Mouse (Mus musculus) ES-CJ7 (cell line): ENCODE measurements around the gene En1.

Source experiments
- DNase-seq: peaks from one replicate; pipeline ENCODE4 v3.0.0; 2011; ENCODE audit warnings: low read depth, low spot score

Gene En1

GRCm38 (mm10) chr1:120600149-120600445 lies 2.1 kb upstream of the En1 start:
- no peak for DNase-seq

DNA sequence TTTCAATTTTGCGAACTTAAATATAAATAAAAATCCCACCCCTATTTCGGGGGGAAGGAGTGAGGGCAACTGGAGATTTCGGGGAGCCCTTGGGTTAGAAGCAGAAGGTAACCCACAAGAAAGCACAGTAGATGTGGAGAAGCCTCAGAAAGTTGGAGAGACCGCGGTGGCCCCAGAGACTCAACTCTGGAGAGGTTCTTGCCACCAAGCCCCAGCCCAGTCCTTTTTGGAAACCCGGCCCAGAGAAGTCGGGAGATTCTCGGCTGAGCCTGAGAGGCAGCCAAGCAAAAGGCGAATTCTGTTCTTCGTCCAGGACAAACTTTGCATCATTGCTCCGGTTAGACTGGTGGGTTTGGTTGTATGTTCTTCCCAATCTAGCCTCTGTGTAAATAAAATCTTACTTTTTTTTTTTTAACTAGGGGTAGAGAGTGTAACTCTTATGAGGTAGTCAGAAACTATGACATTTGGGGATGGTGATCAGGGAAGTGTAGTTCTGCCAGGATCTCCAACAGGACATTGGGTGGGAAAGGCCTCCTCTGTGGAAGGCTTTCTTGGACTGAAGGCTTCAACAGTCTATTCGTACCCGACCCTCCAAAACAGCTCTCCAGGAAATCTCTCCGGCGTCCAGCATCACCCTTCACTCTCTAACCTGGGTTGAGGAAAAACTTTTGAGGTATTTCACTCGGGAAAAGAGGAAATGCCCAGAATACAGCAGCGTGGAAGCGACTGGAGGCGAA lies 1.5 kb upstream of the En1 start:
- no peak for DNase-seq

GRCm38 (mm10) chr1:120601253-120601836 lies 873 bp upstream of the En1 start:
- DNase-seq, result no peak

DNA sequence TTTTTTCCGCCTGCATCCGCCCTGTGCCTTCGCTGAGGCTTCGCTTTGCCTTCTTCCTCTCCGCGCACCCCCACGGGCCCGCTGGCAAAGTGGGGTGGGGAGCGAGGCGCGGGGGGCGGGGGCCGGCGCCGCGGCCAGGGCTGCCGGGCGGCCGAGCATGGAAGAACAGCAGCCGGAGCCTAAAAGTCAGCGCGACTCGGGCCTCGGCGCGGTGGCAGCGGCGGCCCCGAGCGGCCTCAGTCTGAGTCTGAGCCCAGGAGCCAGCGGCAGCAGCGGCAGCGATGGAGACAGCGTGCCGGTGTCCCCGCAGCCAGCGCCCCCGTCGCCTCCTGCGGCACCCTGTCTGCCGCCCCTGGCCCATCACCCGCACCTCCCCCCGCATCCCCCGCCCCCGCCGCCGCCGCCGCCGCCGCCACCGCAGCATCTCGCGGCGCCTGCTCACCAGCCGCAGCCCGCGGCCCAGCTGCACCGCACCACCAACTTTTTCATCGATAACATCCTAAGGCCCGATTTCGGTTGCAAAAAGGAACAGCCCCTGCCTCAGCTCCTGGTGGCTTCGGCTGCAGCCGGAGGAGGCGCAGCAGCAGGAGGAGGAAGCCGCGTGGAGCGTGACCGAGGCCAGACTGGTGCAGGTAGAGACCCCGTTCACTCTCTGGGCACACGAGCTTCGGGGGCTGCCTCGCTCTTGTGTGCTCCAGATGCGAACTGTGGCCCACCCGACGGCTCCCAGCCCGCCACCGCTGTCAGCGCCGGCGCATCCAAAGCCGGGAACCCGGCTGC lies 848 bp downstream of the En1 start:
- peak; percentile 55 for DNase-seq

- no peak for DNase-seq
Measured at GRCm38 (mm10) chr1:120603656-120604051, 1.4 kb downstream of the En1 start.

- DNase-seq, result no peak
Measured at GRCm38 (mm10) chr1:120604431-120605142, 2.4 kb downstream of the En1 start.

DNA sequence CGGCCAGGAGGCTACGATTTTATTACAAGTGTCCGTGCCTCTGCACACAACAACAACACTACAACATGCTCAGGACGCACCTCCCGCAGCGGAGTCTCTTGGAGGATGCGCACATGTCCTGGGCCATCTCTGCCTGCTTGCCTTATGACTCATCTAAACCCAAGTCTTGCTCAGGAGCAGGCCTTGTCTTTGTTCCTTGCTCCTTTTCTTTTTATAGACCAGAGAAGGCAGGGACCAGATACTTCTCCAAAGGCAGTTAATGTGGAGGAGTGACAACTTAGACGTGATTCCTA lies 2.9 kb downstream of the En1 start:
- peak; percentile 49 for DNase-seq

GRCm38 (mm10) chr1:120605521-120606310 lies 3.5 kb downstream of the En1 start:
- DNase-seq, result no peak

DNA sequence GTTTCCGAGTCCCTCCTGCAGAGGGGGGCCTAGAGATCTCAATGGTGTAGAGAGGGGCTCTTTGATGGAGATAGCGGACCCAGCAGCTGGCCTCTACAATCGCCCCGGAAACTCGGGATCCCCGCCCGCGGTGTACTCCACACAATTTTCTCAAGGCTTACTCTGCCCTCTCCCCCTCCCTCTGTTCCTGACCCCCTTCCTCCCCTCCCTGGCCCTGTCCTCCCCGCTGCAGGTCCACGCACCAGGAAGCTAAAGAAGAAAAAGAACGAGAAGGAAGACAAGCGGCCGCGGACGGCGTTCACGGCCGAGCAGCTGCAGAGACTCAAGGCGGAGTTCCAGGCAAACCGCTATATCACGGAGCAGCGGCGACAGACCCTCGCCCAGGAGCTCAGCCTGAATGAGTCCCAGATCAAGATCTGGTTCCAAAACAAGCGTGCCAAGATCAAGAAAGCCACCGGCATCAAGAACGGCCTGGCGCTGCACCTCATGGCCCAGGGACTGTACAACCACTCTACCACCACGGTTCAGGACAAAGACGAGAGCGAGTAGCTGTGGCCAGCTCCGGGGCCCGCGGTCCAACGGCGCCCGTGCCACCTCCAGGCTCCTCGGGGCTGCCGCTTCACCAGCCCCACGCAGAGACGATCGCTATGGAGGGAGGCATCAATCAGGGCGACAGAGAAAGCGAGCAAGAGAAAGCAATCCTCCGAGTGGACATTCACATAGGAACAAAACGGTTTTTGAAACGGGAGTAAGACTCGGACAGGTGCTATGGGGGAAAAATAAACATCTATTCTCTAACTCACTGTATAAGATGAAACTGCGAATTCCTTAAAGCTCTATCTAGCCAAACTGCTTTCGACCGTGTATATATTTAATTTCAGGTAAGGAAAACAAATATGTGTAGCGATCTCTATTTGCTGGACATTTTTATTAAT lies 4.7 kb downstream of the En1 start:
- DNase-seq, result no peak

DNA sequence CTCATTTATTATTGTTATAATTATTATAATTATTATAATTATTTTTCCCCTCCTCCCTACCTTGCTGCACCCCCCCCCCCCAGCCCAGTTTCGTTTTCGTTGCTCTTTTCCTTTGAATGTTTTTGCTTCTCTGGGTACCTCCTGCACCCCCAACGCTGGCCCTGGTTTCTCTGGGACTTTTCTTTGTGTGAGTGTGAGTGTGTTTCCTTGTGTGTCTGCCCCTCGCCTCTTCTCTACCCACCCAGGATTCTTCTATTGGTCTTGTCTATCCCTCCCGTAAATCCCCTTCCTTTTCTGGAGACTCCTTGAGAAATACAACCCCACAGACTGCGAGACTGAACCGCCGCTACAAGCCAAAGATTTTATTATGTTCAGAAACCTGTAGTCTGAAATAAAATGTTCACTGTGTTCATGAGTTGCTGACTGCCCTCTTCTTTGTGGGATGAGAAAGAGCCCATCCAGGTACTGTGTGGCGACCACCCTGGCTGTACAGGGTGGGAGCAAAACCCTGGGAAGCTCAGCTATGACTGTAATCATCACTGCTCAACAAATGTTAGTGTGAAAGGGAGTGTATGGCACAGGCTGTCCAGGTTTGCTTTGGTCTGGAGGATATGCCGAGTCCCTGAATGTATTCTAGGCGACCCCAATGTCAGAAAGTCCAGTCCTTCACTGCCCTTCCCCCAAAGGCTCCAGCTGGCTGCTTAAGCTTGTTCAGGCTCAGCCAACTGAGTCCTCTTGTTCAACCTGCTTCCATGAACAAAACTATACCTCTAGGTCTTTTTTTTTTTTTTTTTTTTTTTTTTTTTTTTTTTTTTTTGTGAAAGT lies 5.6 kb downstream of the En1 start:
- no peak for DNase-seq

GRCm38 (mm10) chr1:120608461-120608860 lies 6.2 kb downstream of the En1 start:
- DNase-seq, result no peak

DNA sequence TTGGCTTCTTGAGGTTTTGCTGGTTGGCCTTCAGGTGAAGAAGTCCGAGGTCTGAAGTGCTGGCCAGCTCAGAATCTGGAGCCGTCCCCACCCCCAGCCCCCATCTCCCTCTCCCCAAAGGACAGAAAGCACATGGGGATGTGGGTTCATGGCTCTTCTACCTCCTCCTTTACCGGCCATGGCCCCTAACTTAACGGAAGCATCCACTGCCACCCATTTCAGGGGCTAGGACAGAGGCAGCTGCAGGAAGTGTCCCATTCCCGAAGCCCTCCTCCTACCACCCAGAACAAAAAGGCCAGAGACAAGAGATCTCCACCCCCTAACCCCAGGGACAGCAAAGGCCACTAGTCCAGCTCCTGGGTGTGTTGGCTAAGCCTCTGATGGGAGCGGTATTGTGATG lies 7.4 kb downstream of the En1 start:
- DNase-seq, result no peak

GRCm38 (mm10) chr1:120613461-120614306 lies 11.5 kb downstream of the En1 start:
- no peak for DNase-seq

GRCm38 (mm10) chr1:120614307-120615100 lies 12.3 kb downstream of the En1 start:
- DNase-seq, result no peak

DNA sequence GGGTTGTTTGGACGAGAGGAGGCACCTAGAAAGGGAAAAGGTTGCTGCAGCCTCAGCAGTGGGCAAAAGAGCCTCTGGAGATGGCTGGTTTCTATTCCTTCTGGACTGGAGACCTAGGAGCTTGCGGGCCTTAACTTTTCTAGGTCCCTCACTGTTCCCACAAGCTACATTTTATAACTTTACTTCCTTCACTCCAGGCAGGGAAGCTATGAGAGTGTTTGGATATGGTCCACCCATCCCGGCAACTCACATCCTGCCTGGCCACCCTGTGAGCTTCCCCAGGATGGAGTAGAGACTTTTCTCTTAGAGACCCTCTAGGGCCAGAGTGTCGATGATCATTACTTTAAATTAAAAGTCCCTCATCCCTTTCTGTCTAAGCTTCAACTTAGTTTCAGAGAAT lies 13.3 kb downstream of the En1 start:
- DNase-seq, result no peak

- no peak for DNase-seq
Measured at GRCm38 (mm10) chr1:120615927-120616326, 13.7 kb downstream of the En1 start.

- no peak for DNase-seq
Measured at GRCm38 (mm10) chr1:120621383-120621782, 19.2 kb downstream of the En1 start.
